In the genomic region with DNA sequence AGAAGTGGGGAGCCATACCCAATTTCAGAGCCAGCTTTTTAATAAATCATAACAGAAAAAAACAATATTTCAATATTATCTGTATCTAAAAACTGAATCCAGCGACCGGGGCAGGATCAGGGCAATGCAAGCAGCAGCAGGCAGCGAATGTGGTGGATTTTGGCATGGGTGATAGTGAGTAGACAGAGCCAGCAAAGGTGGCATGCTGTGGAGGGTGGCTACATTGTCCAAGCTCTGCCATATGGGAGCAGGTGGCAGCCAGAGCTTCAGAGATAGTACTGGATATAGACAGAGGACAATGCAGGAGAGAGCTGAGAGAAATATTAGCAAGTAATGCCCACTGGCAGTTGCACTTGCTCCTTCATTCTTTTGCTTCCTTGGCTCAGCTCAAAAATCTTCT, we compare ENCODE assay signal across 29 mouse cellular contexts. TPM values are rescaled to one million over a fixed set of nuclear protein-coding genes. Genes with fewer than 3 reads are reported as not detected.
DNase-seq lines count a peak whose midpoint lies in the region; ATAC-seq and TF ChIP-seq lines count a peak whose summit lies in the region.
"Had no signal": no experiment of that assay in that cellular context is flagged by ENCODE, and none has a peak within 500 bp of the region (broad histone marks: within the 10 kb centered on the region; RNA-seq: fewer than 3 reads in every experiment).

No protein-coding gene starts in this region.

- TF ChIP-seq POLR2A in myocyte (IDR thresholded peaks at IDR 0.05; ENCODE audit: insufficient read length, low read depth), result no peak

- no peak overlapping the region for H3K9ac ChIP-seq in midbrain, embryonic 11.5 days (ENCODE audit: low read length)
- H3K9ac ChIP-seq: embryonic facial prominence, embryonic 12.5 days; heart, embryonic 13.5 days; hindbrain, embryonic 15.5 days; kidney, embryonic 15.5 days; liver, embryonic 14.5 days; midbrain, embryonic 15.5 days had no signal

- 87% methylated on average over 3 of the region's 3 CpGs for WGBS in midbrain, embryonic 11.5 days

- H3K9me3 ChIP-seq in midbrain, embryonic 11.5 days (ENCODE audit: control insufficient read depth, low read length), result no peaks in the 10 kb centered on the region
- H3K9me3 ChIP-seq: embryonic facial prominence, embryonic 12.5 days; heart, embryonic 13.5 days; hindbrain, embryonic 10.5 days; hindbrain, embryonic 15.5 days; kidney, embryonic 15.5 days; midbrain, embryonic 15.5 days had no signal

- no peak overlapping the region for H3ac ChIP-seq in myocyte (ENCODE audit: control insufficient read depth, insufficient read length)

- H3K4me3 ChIP-seq in myocyte, result no peak overlapping the region
- no peak overlapping the region for H3K4me3 ChIP-seq in midbrain, embryonic 11.5 days (ENCODE audit: low read depth, low read length)
- H3K4me3 ChIP-seq: embryonic facial prominence, embryonic 12.5 days; heart, embryonic 13.5 days; hindbrain, embryonic 10.5 days; hindbrain, embryonic 15.5 days; kidney, embryonic 15.5 days; midbrain, embryonic 15.5 days had no signal

- no peak overlapping the region for H3K4me2 ChIP-seq in myocyte (ENCODE audit: low read depth)
- H3K4me2 ChIP-seq in midbrain, embryonic 11.5 days, result no peak overlapping the region
- H3K4me2 ChIP-seq: embryonic facial prominence, embryonic 12.5 days; heart, embryonic 13.5 days; hindbrain, embryonic 15.5 days; kidney, embryonic 15.5 days; midbrain, embryonic 15.5 days had no signal

- no peaks in the 10 kb centered on the region for H3K79me2 ChIP-seq in myocyte (ENCODE audit: control insufficient read depth, insufficient read depth)

- H3K4me1 ChIP-seq in midbrain, embryonic 11.5 days (ENCODE audit: control insufficient read depth, insufficient read depth, low read length), result no peaks in the 10 kb centered on the region
- H3K4me1 ChIP-seq: embryonic facial prominence, embryonic 12.5 days; heart, embryonic 13.5 days; hindbrain, embryonic 10.5 days; hindbrain, embryonic 15.5 days; kidney, embryonic 15.5 days; midbrain, embryonic 15.5 days had no signal

- no peaks in the 10 kb centered on the region for H3K27me3 ChIP-seq in myocyte (ENCODE audit: control insufficient read depth, insufficient read depth, insufficient read length)
- no peaks in the 10 kb centered on the region for H3K27me3 ChIP-seq in midbrain, embryonic 11.5 days (ENCODE audit: control insufficient read depth, insufficient read depth, low read length)
- H3K27me3 ChIP-seq: embryonic facial prominence, embryonic 12.5 days; heart, embryonic 13.5 days; hindbrain, embryonic 15.5 days; kidney, embryonic 15.5 days; midbrain, embryonic 15.5 days; Patski had no signal

- peak; percentile 70 for DNase-seq in heart, adult 11 months
- DNase-seq in heart, postnatal 25 days (ENCODE audit: low spot score), result no peak
- peak; percentile 93 for DNase-seq in cerebellum, adult 11-12 months
- DNase-seq in cerebellum, adult 9-11 months, result peak; percentile 94
- DNase-seq in midbrain, embryonic 11.5 days (ENCODE audit: low spot score, missing footprints), result no peak
- no peak for DNase-seq in embryo, embryonic 10 days (ENCODE audit: low spot score)
- DNase-seq: adrenal gland, postnatal 14 days; embryo, embryonic 11 days; gastrocnemius, postnatal 25 days; heart, adult 18-20 months; heart, postnatal 10 days; kidney, adult 18-20 months; kidney, postnatal 25 days; layer of hippocampus, postnatal 36 days; liver; lung, adult 2 months; lung, postnatal 10 days; right cerebral cortex, postnatal 4 days had no signal

- H3K27ac ChIP-seq in midbrain, embryonic 11.5 days (ENCODE audit: low read depth, low read length), result no peak overlapping the region
- H3K27ac ChIP-seq: embryonic facial prominence, embryonic 12.5 days; heart, embryonic 13.5 days; hindbrain, embryonic 10.5 days; hindbrain, embryonic 15.5 days; kidney, embryonic 15.5 days; liver, embryonic 14.5 days; macrophage; midbrain, embryonic 15.5 days had no signal

- intact Hi-C loops in heart, postnatal 25 days (cut with DNase I), result no loop called here

- H3K36me3 ChIP-seq in myocyte (ENCODE audit: control insufficient read depth, insufficient read depth), result peaks cover 25% of the 10 kb centered on the region
- peaks cover 3% of the 10 kb centered on the region; the same call in 1 of the 2 replicates for H3K36me3 ChIP-seq in midbrain, embryonic 11.5 days (ENCODE audit: control insufficient read depth, insufficient read depth, low read length)

- no peak for ATAC-seq in midbrain, embryonic 11.5 days (ENCODE audit: low FRiP score)
- ATAC-seq: forebrain, embryonic 14.5 days; midbrain, embryonic 15.5 days had no signal

TF ChIP-seq in myocyte, 11 proteins besides CTCF, POLR2A, EP300 and RAD21:
- TF ChIP-seq POLR2AphosphoS2 (IDR thresholded peaks at IDR 0.05; ENCODE audit: insufficient read length, low read depth) (peak; percentile 69), USF1 (IDR thresholded peaks at IDR 0.05; ENCODE audit: low read depth) (no peak)
TF ChIP-seq in myocyte: peak in this region for 1.

RNA-seq across cellular contexts. Expression of a gene that starts 11.0 kb away (rescaled TPM):
- total RNA-seq in heart, postnatal 25 days (2021), result 100 to 1,000 TPM; 227 to 243 TPM
- polyA plus RNA-seq in myocyte (2012; fragmentation: generic; extraction: Trizol), result 778 TPM
- 142 and 147 TPM in 2 replicates for polyA plus RNA-seq in midbrain, embryonic 11.5 days (2014; fragmentation: Nextera tagmentation; extraction: Ambion mirVana)

RNA-seq across cellular contexts. Expression of a gene that starts 47.2 kb away (rescaled TPM):
- 10 to 100 TPM; 56.6 to 60.1 TPM for total RNA-seq in heart, postnatal 25 days (2021)
- polyA plus RNA-seq in myocyte (2012; fragmentation: generic; extraction: Trizol), result 12.1 TPM
- polyA plus RNA-seq in midbrain, embryonic 11.5 days (2014; fragmentation: Nextera tagmentation; extraction: Ambion mirVana), result 19.5 and 21.4 TPM in 2 replicates

Comparison
In these comparisons a context has a peak if more than half of its experiments do, and no peak if none do; other contexts are left out.
1. DNase-seq: peak in heart, adult 11 months (single experiment), cerebellum, adult 11-12 months (single experiment) and cerebellum, adult 9-11 months (single experiment); none in heart, postnatal 25 days (single experiment), midbrain, embryonic 11.5 days (single experiment) and embryo, embryonic 10 days (single experiment).